Mouse (Mus musculus): ENCODE measurements around the gene B3gntl1. TPM values are rescaled to one million over a fixed set of nuclear protein-coding genes. Genes with fewer than 3 reads are reported as not detected.

B3gntl1 gene
- polyA plus RNA-seq, 1 experiment from 2014 or later = 3.3 TPM

DNA sequence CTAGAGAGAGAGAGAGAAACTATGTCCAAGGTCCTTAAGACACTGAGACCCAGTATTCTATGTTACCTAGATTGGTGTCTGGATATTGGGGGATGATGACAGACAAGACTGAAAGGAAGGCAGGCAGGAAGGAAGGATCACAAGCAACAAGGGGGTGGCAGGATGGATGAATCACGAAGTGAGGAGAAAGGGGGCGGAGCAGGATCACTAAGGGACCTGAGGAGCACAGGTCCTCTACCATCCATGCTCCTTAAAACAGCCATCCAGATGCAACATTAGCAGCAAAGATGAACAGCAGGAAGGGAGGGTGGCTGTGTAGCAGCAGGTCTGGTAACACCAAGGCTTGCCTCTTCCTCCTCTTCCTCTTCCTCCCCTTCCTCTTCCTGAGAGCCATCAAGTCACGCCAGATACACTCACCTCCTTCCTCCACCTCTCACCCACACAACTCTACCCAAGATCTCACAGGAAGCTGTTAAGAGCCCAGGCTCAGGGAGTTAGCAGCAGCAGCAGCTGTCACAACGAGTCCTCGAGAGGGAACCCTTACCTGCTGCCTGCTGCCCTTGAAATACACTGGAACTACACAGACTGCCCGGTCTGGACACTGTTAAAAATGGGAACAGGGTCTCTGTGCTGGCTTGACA lies 17.7 kb downstream of the B3gntl1 start:
- ATAC-seq (ENCODE audit: low FRiP score, low TSS enrichment) (no peak), DNase-seq (ENCODE audit: low spot score) (no peak)
- Histone ChIP-seq H3K27ac (replicated peaks) (no peak overlapping the region), H3K27me3 (ENCODE audit: control insufficient read depth, insufficient read depth, low read length) (no peaks in the 10 kb centered on the region), H3K36me3 (ENCODE audit: control insufficient read depth, insufficient read depth, low read length) (no peaks in the 10 kb centered on the region), H3K9me3 (ENCODE audit: control insufficient read depth, low read length) (no peaks in the 10 kb centered on the region), H3K9ac (ENCODE audit: low read length) (no peak overlapping the region), H3K4me3 (ENCODE audit: low read depth, low read length) (no peak overlapping the region), H3K4me1 (replicated peaks; ENCODE audit: control insufficient read depth, insufficient read depth) (no peaks in the 10 kb centered on the region), H3K4me2 (replicated peaks; ENCODE audit: low read depth) (no peak overlapping the region)
- 78% methylated on average over 6 of the region's 6 CpGs for WGBS
- TF ChIP-seq CTCF (IDR thresholded peaks at IDR 0.05; ENCODE audit: low read depth) (no peak), EP300 (optimal IDR thresholded peaks at IDR 0.05) (no peak)

DNA sequence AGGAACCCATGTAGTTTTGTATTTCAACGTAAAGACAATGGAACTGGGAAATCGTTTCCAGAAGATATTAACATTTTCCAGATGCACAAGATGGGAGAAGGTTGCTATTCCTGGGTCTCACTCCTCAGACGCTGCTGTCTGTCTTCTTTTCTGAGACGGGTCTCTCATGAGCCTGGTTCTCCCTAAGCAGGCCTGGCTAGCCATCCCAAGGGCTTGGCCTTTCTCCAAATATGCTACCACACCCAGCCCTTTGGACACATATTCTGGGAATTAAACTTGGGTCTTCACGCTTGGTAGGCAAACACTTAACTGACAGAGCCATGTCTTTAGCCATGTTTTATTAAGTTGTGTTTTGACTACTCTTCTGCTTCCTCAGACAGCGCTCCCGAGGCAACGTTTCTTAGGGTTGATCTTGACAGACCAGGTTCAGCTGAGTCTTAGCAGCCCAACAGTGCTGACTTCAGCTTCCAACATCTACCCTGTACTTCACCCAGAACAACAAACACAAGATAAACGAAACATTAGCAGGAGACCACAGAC lies 18.5 kb downstream of the B3gntl1 start:
- H3K4me2 ChIP-seq (replicated peaks; ENCODE audit: low read depth) = no peak overlapping the region
- DNase-seq (ENCODE audit: low spot score) (no peak), ATAC-seq (ENCODE audit: low FRiP score, low TSS enrichment) (no peak)
- no peak overlapping the region for H3K4me3 ChIP-seq (ENCODE audit: low read depth, low read length)
- H3K4me1 ChIP-seq (replicated peaks; ENCODE audit: control insufficient read depth, insufficient read depth) = no peaks in the 10 kb centered on the region
- TF ChIP-seq EP300 (optimal IDR thresholded peaks at IDR 0.05) (no peak), CTCF (IDR thresholded peaks at IDR 0.05; ENCODE audit: low read depth) (no peak)
- 43% methylated on average over 9 of the region's 9 CpGs for WGBS
- 0 out of 2 replicates have a peak overlapping the region, but pooled peaks have one; percentile 18 for H3K27ac ChIP-seq (replicated peaks)
- no peaks in the 10 kb centered on the region for H3K9me3 ChIP-seq (ENCODE audit: control insufficient read depth, low read length)
- H3K27me3 ChIP-seq (ENCODE audit: control insufficient read depth, insufficient read depth, low read length) = no peaks in the 10 kb centered on the region
- no peaks in the 10 kb centered on the region for H3K36me3 ChIP-seq (ENCODE audit: control insufficient read depth, insufficient read depth, low read length)
- H3K9ac ChIP-seq (ENCODE audit: low read length) = no peak overlapping the region

DNA sequence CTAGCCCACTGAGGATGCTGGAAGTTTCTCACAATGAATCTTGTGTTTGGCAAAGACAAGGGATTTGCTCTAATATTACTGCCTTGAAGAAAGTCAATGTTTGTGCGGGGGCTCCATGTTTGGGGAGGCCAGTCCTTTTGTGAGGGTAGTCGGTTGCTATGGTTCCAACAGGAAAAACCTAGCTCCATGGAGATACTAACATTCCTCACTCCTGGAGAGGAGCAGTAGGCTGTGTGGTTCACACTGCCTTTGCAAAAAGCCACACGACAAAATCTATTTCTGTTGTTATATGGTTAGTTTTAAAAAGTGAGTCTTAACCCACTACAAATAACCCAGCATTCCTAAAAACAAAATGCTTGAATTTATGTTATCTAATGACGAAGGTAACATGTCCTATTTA lies 19.3 kb downstream of the B3gntl1 start:
- H3K4me1 ChIP-seq (replicated peaks; ENCODE audit: control insufficient read depth, insufficient read depth) = no peaks in the 10 kb centered on the region
- 73% methylated on average over 4 of the region's 4 CpGs for WGBS
- no peaks in the 10 kb centered on the region for H3K36me3 ChIP-seq (ENCODE audit: control insufficient read depth, insufficient read depth, low read length)
- H3K9me3 ChIP-seq (ENCODE audit: control insufficient read depth, low read length) = no peaks in the 10 kb centered on the region
- H3K4me3 ChIP-seq (ENCODE audit: low read depth, low read length) = no peak overlapping the region
- no peak overlapping the region for H3K4me2 ChIP-seq (replicated peaks; ENCODE audit: low read depth)
- no peaks in the 10 kb centered on the region for H3K27me3 ChIP-seq (ENCODE audit: control insufficient read depth, insufficient read depth, low read length)
- no peak overlapping the region for H3K27ac ChIP-seq (replicated peaks)
- no peak overlapping the region for H3K9ac ChIP-seq (ENCODE audit: low read length)
- no peak for ATAC-seq (ENCODE audit: low FRiP score, low TSS enrichment)
- no peak for DNase-seq (ENCODE audit: low spot score)
- no peak for TF ChIP-seq EP300 (optimal IDR thresholded peaks at IDR 0.05)
- TF ChIP-seq CTCF (IDR thresholded peaks at IDR 0.05; ENCODE audit: low read depth) = no peak

DNA sequence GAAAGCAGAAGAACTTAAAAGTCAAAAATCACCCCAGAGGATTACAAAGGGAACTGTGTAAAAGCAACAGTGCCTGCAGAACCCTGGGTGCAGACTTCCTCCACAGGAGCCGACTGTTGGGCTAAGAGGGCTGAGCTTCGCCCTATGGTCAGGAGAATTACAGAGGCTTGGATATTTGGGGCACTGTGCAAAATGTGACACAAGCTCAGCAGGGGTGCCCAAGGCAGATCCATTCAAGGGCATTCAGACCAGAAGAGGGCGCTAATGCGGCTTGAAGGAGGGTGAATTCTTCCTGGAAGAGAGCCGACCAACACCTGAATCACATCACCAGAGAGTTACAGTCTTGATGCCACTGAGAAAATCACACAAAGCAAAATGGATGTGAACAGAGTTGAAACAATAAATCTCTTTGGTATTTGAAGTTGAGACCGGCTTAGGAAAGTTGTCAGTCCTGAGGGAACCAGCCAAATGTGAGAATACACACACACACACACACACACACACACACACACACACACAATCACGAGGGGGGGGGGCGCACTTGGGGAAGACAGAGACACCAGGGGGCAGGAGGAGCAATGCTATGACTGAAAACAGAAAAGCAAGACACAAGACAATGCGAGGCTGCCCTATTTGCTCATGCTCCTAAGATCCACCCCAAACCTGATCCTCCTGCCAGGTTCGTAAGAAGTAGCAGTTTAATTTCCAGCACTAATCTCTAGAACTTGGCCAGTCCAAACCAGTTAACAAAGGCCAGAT lies 20.2 kb downstream of the B3gntl1 start:
- no peaks in the 10 kb centered on the region for H3K27me3 ChIP-seq (ENCODE audit: control insufficient read depth, insufficient read depth, low read length)
- TF ChIP-seq EP300 (optimal IDR thresholded peaks at IDR 0.05) = no peak
- TF ChIP-seq CTCF (IDR thresholded peaks at IDR 0.05; ENCODE audit: low read depth) = peak; percentile 80
- no peaks in the 10 kb centered on the region for H3K9me3 ChIP-seq (ENCODE audit: control insufficient read depth, low read length)
- ATAC-seq (ENCODE audit: low FRiP score, low TSS enrichment) (no peak), DNase-seq (ENCODE audit: low spot score) (peak; percentile 83)
- H3K4me3 ChIP-seq (ENCODE audit: low read depth, low read length) = no peak overlapping the region
- H3K9ac ChIP-seq (ENCODE audit: low read length) = no peak overlapping the region
- H3K4me1 ChIP-seq (replicated peaks; ENCODE audit: control insufficient read depth, insufficient read depth) = no peaks in the 10 kb centered on the region
- no peak overlapping the region for H3K4me2 ChIP-seq (replicated peaks; ENCODE audit: low read depth)
- WGBS = 44% methylated on average over 9 of the region's 10 CpGs
- no peak overlapping the region for H3K27ac ChIP-seq (replicated peaks)
- no peaks in the 10 kb centered on the region for H3K36me3 ChIP-seq (ENCODE audit: control insufficient read depth, insufficient read depth, low read length)

DNA sequence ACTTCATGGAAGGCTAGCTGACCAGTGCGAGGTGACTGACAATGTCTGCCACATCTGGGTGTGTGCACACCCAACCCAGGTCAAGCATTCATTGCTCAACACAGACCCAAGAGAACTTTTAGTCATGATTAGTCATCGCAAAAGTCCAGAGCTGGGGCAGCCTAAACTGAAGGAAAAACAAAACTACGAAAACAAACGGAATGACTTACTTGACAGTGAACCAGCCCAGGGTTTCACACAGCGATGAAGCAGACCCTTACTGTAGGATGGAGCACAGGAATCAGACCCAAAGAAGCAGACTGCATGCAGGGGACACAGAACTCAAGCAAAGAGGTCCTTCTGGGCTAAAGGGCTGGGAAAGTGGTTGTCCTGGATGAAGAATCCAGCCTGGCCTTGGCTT lies 21.0 kb downstream of the B3gntl1 start:
- no peak overlapping the region for H3K27ac ChIP-seq (replicated peaks)
- H3K4me3 ChIP-seq (ENCODE audit: low read depth, low read length) = no peak overlapping the region
- H3K9me3 ChIP-seq (ENCODE audit: control insufficient read depth, low read length) = no peaks in the 10 kb centered on the region
- H3K27me3 ChIP-seq (ENCODE audit: control insufficient read depth, insufficient read depth, low read length) = no peaks in the 10 kb centered on the region
- H3K4me2 ChIP-seq (replicated peaks; ENCODE audit: low read depth) = no peak overlapping the region
- ATAC-seq (ENCODE audit: low FRiP score, low TSS enrichment) (no peak), DNase-seq (ENCODE audit: low spot score) (no peak)
- H3K4me1 ChIP-seq (replicated peaks; ENCODE audit: control insufficient read depth, insufficient read depth) = no peaks in the 10 kb centered on the region
- TF ChIP-seq EP300 (optimal IDR thresholded peaks at IDR 0.05) (no peak), CTCF (IDR thresholded peaks at IDR 0.05; ENCODE audit: low read depth) (no peak)
- WGBS = 78% methylated on average over 5 of the region's 5 CpGs
- no peaks in the 10 kb centered on the region for H3K36me3 ChIP-seq (ENCODE audit: control insufficient read depth, insufficient read depth, low read length)
- H3K9ac ChIP-seq (ENCODE audit: low read length) = no peak overlapping the region

DNA sequence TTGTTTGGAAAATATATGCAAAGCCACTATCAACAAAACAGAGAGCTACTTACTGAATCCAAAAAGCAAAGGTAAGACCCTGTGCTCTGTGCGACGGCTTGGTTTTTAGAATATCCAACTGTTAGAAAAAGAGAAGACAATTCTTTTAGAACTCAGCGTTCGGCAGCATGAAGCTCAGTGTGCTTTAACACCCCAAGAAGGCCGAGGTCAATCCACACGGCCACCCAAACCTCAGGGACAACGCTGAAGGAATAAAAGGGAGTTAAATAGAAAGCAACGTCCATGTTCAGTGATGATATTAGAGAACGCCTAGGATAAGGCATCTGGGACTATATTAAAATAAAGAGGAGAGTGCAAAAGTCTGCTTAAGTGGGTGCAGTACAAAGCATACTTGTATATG lies 21.4 kb downstream of the B3gntl1 start:
- H3K4me3 ChIP-seq (ENCODE audit: low read depth, low read length) = no peak overlapping the region
- no peak for DNase-seq (ENCODE audit: low spot score)
- no peaks in the 10 kb centered on the region for H3K27me3 ChIP-seq (ENCODE audit: control insufficient read depth, insufficient read depth, low read length)
- H3K9me3 ChIP-seq (ENCODE audit: control insufficient read depth, low read length) = no peaks in the 10 kb centered on the region
- WGBS = 92% methylated on average over 9 of the region's 9 CpGs
- no peaks in the 10 kb centered on the region for H3K36me3 ChIP-seq (ENCODE audit: control insufficient read depth, insufficient read depth, low read length)
- no peaks in the 10 kb centered on the region for H3K4me1 ChIP-seq (replicated peaks; ENCODE audit: control insufficient read depth, insufficient read depth)
- no peak overlapping the region for H3K9ac ChIP-seq (ENCODE audit: low read length)
- no peak overlapping the region for H3K4me2 ChIP-seq (replicated peaks; ENCODE audit: low read depth)
- ATAC-seq (ENCODE audit: low FRiP score, low TSS enrichment) = no peak
- H3K27ac ChIP-seq (replicated peaks) = no peak overlapping the region
- TF ChIP-seq CTCF (IDR thresholded peaks at IDR 0.05; ENCODE audit: low read depth) = no peak
